Mouse (Mus musculus) cerebellum, adult 18-20 months (tissue): ENCODE data around the gene Capn5.

Experiments used
- DNase-seq, 2 experiments: peaks; one replicate each; pipeline ENCODE4 v3.0.0; 2021

The Capn5 gene

GRCm38 (mm10) chr7:98176322-98177070 lies 1.6 kb downstream of the Capn5 start:
- peak in 1 of 2 experiments; percentile 53 for DNase-seq

GRCm38 (mm10) chr7:98174883-98175755 lies 3.0 kb downstream of the Capn5 start:
- no peak for DNase-seq

- DNase-seq = no peak
These were observed 4.7 kb downstream of the Capn5 start for GRCm38 (mm10) chr7:98173408-98173807.

GRCm38 (mm10) chr7:98172661-98173060 lies 5.4 kb downstream of the Capn5 start:
- no peak for DNase-seq

- DNase-seq = no peak
These were observed 6.7 kb downstream of the Capn5 start for GRCm38 (mm10) chr7:98171141-98172073.

- no peak for DNase-seq
These were observed 13.0 kb downstream of the Capn5 start for GRCm38 (mm10) chr7:98164999-98165528.

- no peak for DNase-seq
These were observed 13.6 kb downstream of the Capn5 start for GRCm38 (mm10) chr7:98164382-98164998.

GRCm38 (mm10) chr7:98163700-98164099 lies 14.4 kb downstream of the Capn5 start:
- DNase-seq = no peak

GRCm38 (mm10) chr7:98162239-98162638 lies 15.8 kb downstream of the Capn5 start:
- no peak for DNase-seq

- no peak for DNase-seq
These were observed 17.9 kb downstream of the Capn5 start for GRCm38 (mm10) chr7:98160041-98160740.

- no peak for DNase-seq
These were observed 19.6 kb downstream of the Capn5 start for GRCm38 (mm10) chr7:98158481-98158880.

GRCm38 (mm10) chr7:98157636-98158332 lies 20.3 kb downstream of the Capn5 start:
- DNase-seq = no peak

- no peak for DNase-seq
These were observed 21.8 kb downstream of the Capn5 start for GRCm38 (mm10) chr7:98156280-98156665.

- peak; percentile 54 to 65 for DNase-seq
These were observed 22.4 kb downstream of the Capn5 start for GRCm38 (mm10) chr7:98155546-98156279.

- no peak for DNase-seq
These were observed 24.2 kb downstream of the Capn5 start for GRCm38 (mm10) chr7:98153892-98154291.

- DNase-seq = no peak
These were observed 24.7 kb downstream of the Capn5 start for GRCm38 (mm10) chr7:98153345-98153744.

GRCm38 (mm10) chr7:98152400-98152799 lies 25.7 kb downstream of the Capn5 start:
- no peak for DNase-seq

- no peak for DNase-seq
These were observed 27.5 kb downstream of the Capn5 start for GRCm38 (mm10) chr7:98150525-98150924.

- DNase-seq = no peak
These were observed 28.3 kb downstream of the Capn5 start for GRCm38 (mm10) chr7:98149802-98150201.
